Mouse (Mus musculus): ENCODE measurements around the gene Lsp1. TPM values are rescaled to one million over a fixed set of nuclear protein-coding genes. Genes with fewer than 3 reads are reported as not detected.

The Lsp1 gene
- polyA plus RNA-seq, 1 experiment = 22.8 TPM

GRCm38 (mm10) chr7:142437324-142437723, 23.3 kb upstream of the Lsp1 start:
- H3K4me3 ChIP-seq (ENCODE audit: insufficient read depth, low read depth, low read length) = no peak overlapping the region
- H3K27ac ChIP-seq (replicated peaks; ENCODE audit: low read depth, low read length) = no peak overlapping the region
- H3K4me1 ChIP-seq (ENCODE audit: control insufficient read depth, insufficient read depth, insufficient read length, low read length) = 0 out of 2 replicates have a peak, but pooled peaks cover 2% of the 10 kb centered on the region

- H3K4me1 ChIP-seq (ENCODE audit: control insufficient read depth, insufficient read depth, insufficient read length, low read length) = 0 out of 2 replicates have a peak, but pooled peaks cover 2% of the 10 kb centered on the region
- H3K27ac ChIP-seq (replicated peaks; ENCODE audit: low read depth, low read length) = no peak overlapping the region
Measured at GRCm38 (mm10) chr7:142439966-142440365, 20.6 kb upstream of the Lsp1 start.

DNA sequence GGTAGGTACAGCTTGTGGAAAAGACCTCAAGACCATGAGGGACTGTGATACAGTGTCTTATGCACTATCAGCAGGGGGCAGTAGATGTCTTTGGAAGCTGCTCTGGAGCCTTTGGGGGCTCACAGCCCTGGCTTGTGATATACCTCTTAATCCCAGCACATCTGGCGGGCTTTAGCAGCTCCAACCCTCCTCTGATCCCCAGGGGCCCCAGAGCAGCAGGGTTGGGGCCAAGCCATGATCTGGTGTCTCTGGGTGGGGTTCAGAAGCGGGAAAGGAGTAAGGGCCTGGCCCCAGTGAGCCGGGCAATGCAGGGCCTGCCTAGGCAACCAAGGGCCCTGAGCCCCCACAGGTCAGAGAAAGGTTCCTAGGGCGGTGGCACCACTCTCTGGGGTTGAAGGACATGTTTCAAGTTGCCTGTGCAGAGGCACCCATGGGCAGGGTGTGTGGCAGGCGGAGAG, 19.9 kb upstream of the Lsp1 start:
- Histone ChIP-seq H3K27ac (replicated peaks; ENCODE audit: low read depth, low read length) (no peak overlapping the region), H3K4me1 (ENCODE audit: control insufficient read depth, insufficient read depth, insufficient read length, low read length) (0 out of 2 replicates have a peak, but pooled peaks cover 2% of the 10 kb centered on the region), H3K4me3 (ENCODE audit: insufficient read depth, low read depth, low read length) (no peak overlapping the region)

More at GRCm38 (mm10) chr7:142439966-142440365, 20.6 kb upstream of the Lsp1 start:
- no peak overlapping the region for H3K4me3 ChIP-seq (ENCODE audit: insufficient read depth, low read depth, low read length)

DNA sequence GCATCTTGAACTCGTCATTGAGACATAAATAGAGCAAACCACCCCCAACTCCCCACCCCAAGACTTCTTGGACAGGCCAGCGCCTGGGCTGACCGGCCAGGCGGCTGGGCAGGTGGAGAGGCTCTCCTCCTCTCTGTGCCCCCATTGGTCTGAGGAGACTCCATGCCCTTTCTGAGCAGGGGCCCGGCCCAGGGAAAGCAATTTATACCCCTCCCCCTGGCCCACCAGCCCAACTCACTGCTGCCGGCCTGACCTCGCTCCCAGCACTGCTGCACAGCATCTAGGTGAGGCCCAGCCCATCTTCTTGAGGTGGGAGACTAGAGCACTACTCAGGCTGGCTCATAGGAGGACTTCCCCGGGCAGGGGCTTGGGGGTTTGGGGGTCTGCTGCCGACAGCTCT, 19.0 kb upstream of the Lsp1 start, which contains the start of gene Tnni2:
Gene Tnni2, plus strand, starts transcription at position 224 of the 400 bp plus-strand sequence.
- H3K4me3 ChIP-seq (ENCODE audit: insufficient read depth, low read depth, low read length) = peak within 1 kb of the TSS; percentile 8; the same call in 1 of the 2 replicates
- 0 out of 2 replicates have a peak, but pooled peaks cover 2% of the 10 kb centered on the region for H3K4me1 ChIP-seq (ENCODE audit: control insufficient read depth, insufficient read depth, insufficient read length, low read length)
- H3K27ac ChIP-seq (replicated peaks; ENCODE audit: low read depth, low read length) = 0 out of 2 replicates have a peak within 1 kb of the TSS, but pooled peaks have one; percentile 13

GRCm38 (mm10) chr7:142442081-142442907, 18.3 kb upstream of the Lsp1 start:
- Histone ChIP-seq H3K4me1 (ENCODE audit: control insufficient read depth, insufficient read depth, insufficient read length, low read length) (0 out of 2 replicates have a peak, but pooled peaks cover 1% of the 10 kb centered on the region), H3K27ac (replicated peaks; ENCODE audit: low read depth, low read length) (peak overlapping the region; percentile 13; the same call in 1 of the 2 replicates), H3K4me3 (ENCODE audit: insufficient read depth, low read depth, low read length) (peak overlapping the region; percentile 8; the same call in 1 of the 2 replicates)

DNA sequence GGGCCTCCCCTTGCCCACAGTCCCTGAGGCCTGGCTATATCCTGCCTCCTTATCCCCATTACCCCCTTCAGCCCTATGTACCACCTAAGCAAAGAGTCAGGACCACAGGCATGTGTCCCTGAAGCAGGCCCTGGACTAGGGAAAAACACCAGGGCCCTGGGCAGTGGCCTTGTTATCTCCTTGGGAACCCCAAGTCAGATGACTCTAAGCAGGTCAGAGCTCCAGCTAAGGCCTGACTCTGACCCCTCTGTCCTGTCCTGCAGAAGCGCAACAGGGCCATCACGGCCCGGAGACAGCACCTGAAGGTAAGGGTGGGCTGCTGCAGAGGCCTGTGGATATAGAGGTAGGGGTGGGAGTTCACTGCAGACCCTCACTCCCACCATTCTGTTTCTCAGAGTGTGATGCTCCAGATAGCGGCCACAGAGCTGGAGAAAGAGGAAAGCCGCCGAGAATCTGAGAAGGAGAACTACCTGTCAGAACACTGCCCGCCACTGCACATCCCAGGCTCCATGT, 17.6 kb upstream of the Lsp1 start:
- peak overlapping the region; percentile 42 for H3K27ac ChIP-seq (replicated peaks; ENCODE audit: low read depth, low read length)

GRCm38 (mm10) chr7:142443474-142443873, 17.1 kb upstream of the Lsp1 start:
- no peak overlapping the region for H3K4me3 ChIP-seq (ENCODE audit: insufficient read depth, low read depth, low read length)
- H3K4me1 ChIP-seq (ENCODE audit: control insufficient read depth, insufficient read depth, insufficient read length, low read length) = no peaks in the 10 kb centered on the region
- peak overlapping the region; percentile 42; the same call in 1 of the 2 replicates for H3K27ac ChIP-seq (replicated peaks; ENCODE audit: low read depth, low read length)

More for the DNA sequence above, 17.6 kb upstream of the Lsp1 start:
- no peaks in the 10 kb centered on the region for H3K4me1 ChIP-seq (ENCODE audit: control insufficient read depth, insufficient read depth, insufficient read length, low read length)
- no peak overlapping the region for H3K4me3 ChIP-seq (ENCODE audit: insufficient read depth, low read depth, low read length)

DNA sequence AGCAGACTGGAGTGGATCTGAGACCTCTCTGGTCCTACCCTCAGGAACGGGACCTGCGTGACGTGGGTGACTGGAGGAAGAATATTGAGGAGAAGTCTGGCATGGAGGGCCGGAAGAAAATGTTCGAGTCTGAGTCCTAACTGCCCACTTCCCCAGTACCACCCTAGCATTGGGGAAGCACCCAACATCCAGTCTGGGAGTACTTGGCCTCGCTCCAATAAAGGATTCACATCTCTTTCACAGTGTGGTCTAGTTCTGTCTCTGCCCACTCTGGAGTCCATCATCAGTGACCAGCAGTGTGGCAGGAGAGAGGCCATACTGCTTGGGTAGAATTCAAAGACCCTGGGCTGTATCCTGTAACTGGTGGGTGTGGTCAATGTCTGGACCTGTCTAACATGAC, 16.4 kb upstream of the Lsp1 start:
- Histone ChIP-seq H3K4me3 (ENCODE audit: insufficient read depth, low read depth, low read length) (no peak overlapping the region), H3K27ac (replicated peaks; ENCODE audit: low read depth, low read length) (no peak overlapping the region), H3K4me1 (ENCODE audit: control insufficient read depth, insufficient read depth, insufficient read length, low read length) (no peaks in the 10 kb centered on the region)

GRCm38 (mm10) chr7:142445324-142445723, 15.3 kb upstream of the Lsp1 start:
- H3K4me3 ChIP-seq (ENCODE audit: insufficient read depth, low read depth, low read length) = no peak overlapping the region
- no peak overlapping the region for H3K27ac ChIP-seq (replicated peaks; ENCODE audit: low read depth, low read length)
- H3K4me1 ChIP-seq (ENCODE audit: control insufficient read depth, insufficient read depth, insufficient read length, low read length) = no peaks in the 10 kb centered on the region

- Histone ChIP-seq H3K4me3 (ENCODE audit: insufficient read depth, low read depth, low read length) (no peak overlapping the region), H3K27ac (replicated peaks; ENCODE audit: low read depth, low read length) (no peak overlapping the region), H3K4me1 (ENCODE audit: control insufficient read depth, insufficient read depth, insufficient read length, low read length) (no peaks in the 10 kb centered on the region)
Measured at GRCm38 (mm10) chr7:142446264-142446663, 14.3 kb upstream of the Lsp1 start.

DNA sequence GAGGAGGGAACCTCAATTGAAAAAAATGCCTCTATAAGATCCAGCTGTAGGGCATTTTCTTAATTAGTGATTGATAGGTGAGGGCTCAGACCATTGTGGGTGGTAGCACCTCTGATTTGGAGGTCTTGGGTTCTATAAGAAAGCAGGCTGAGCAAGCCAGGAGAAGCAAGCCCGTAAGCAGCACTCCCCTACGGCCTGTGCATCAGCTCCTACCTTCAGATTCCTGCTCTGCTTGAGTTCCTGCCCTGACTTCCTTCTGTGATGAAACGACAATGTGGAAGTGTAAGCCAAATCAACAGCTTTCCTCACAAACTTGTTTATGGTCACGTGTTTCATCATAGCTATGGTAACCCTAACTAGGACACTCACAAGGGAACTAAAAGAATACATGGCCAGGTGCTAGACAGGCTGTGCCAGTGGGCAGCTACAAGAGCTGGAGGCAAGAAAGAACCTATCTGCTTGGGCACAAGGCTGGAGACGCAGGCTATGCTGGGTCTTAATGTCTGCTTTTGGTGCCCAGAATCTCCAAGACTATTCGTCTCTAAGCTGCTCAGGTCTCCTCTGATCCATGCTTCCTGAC, 11.5 kb upstream of the Lsp1 start:
- Histone ChIP-seq H3K27ac (replicated peaks; ENCODE audit: low read depth, low read length) (no peak overlapping the region), H3K4me3 (ENCODE audit: insufficient read depth, low read depth, low read length) (no peak overlapping the region), H3K4me1 (ENCODE audit: control insufficient read depth, insufficient read depth, insufficient read length, low read length) (no peaks in the 10 kb centered on the region)

GRCm38 (mm10) chr7:142454706-142455105, 5.9 kb upstream of the Lsp1 start:
- Histone ChIP-seq H3K27ac (replicated peaks; ENCODE audit: low read depth, low read length) (no peak overlapping the region), H3K4me3 (ENCODE audit: insufficient read depth, low read depth, low read length) (no peak overlapping the region), H3K4me1 (ENCODE audit: control insufficient read depth, insufficient read depth, insufficient read length, low read length) (no peaks in the 10 kb centered on the region)

DNA sequence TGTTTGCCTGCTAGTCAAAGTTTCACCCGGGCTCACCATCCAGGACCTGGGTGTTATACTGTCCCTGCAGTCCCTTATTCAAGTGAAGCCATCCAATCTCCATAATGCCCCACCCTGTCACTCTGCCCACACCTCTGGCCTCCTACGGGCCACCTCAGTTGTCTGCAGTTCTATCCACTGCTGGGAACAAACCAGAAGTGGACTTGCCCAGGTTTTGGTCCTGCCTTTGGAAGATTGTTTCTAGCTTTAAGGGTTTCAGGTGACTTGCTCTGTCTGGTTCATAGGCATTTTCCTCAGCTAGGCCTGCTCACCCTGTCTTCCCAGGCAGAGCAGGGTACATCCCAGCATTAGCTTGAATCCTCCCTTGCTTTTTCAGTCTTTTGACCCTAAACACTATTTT, 5.4 kb upstream of the Lsp1 start:
- Histone ChIP-seq H3K27ac (replicated peaks; ENCODE audit: low read depth, low read length) (no peak overlapping the region), H3K4me3 (ENCODE audit: insufficient read depth, low read depth, low read length) (no peak overlapping the region), H3K4me1 (ENCODE audit: control insufficient read depth, insufficient read depth, insufficient read length, low read length) (no peaks in the 10 kb centered on the region)

- H3K4me1 ChIP-seq (ENCODE audit: control insufficient read depth, insufficient read depth, insufficient read length, low read length) = no peaks in the 10 kb centered on the region
Measured at GRCm38 (mm10) chr7:142456806-142457205, 3.8 kb upstream of the Lsp1 start.

GRCm38 (mm10) chr7:142457227-142457811, 3.3 kb upstream of the Lsp1 start:
- Histone ChIP-seq H3K4me1 (ENCODE audit: control insufficient read depth, insufficient read depth, insufficient read length, low read length) (no peaks in the 10 kb centered on the region), H3K4me3 (ENCODE audit: insufficient read depth, low read depth, low read length) (no peak overlapping the region), H3K27ac (replicated peaks; ENCODE audit: low read depth, low read length) (peak overlapping the region; percentile 52)

More at GRCm38 (mm10) chr7:142456806-142457205, 3.8 kb upstream of the Lsp1 start:
- H3K4me3 ChIP-seq (ENCODE audit: insufficient read depth, low read depth, low read length) = no peak overlapping the region
- no peak overlapping the region for H3K27ac ChIP-seq (replicated peaks; ENCODE audit: low read depth, low read length)

All from brown adipose tissue, adult 24 weeks (tissue).